Mouse (Mus musculus) bone marrow macrophage, adult 2 months (primary cell): ENCODE measurements at regions not wholly inside any gene's neighbourhood (a gene's known extent, or its start where the extent isn't known, plus 50 kb on each side); places are given as distances from the start of the nearest gene placed in this dataset.

Experiments used
- H3K27ac ChIP-seq: 2 replicates; pipeline ENCODE4 v1.5.1; 2012; ENCODE audit warnings: low read depth, low read length; ENCODE audit not compliant: insufficient read depth
- H3K4me1 ChIP-seq: 2 replicates; pipeline ENCODE4 v1.6.1; 2012; ENCODE audit warnings: low read length; ENCODE audit not compliant: control insufficient read depth, insufficient read depth
- H3K4me3 ChIP-seq: 2 replicates; pipeline ENCODE4 v1.5.1; 2012; ENCODE audit warnings: mild to moderate bottlenecking, low read length, moderate library complexity; ENCODE audit not compliant: insufficient read depth
- CTCF ChIP-seq: IDR thresholded peaks from 2 replicates; pipeline ENCODE4 v1.5.1; 2012; ENCODE audit warnings: low read depth, mild to moderate bottlenecking, low read length, moderate library complexity
- POLR2A ChIP-seq: IDR thresholded peaks from 2 replicates; pipeline ENCODE4 v1.6.1; 2012; ENCODE audit warnings: mild to moderate bottlenecking, low read depth, low read length, borderline replicate concordance

GRCm38 (mm10) chr10:56920711-56921672 is 543.9 kb downstream of the Gja1 start:
- peaks cover 5% of the 10 kb centered on the region; the same call in 1 of the 2 replicates for H3K4me1 ChIP-seq
- no peak overlapping the region for H3K27ac ChIP-seq
- TF ChIP-seq POLR2A, result no peak
- TF ChIP-seq CTCF, result no peak
- no peak overlapping the region for H3K4me3 ChIP-seq

DNA sequence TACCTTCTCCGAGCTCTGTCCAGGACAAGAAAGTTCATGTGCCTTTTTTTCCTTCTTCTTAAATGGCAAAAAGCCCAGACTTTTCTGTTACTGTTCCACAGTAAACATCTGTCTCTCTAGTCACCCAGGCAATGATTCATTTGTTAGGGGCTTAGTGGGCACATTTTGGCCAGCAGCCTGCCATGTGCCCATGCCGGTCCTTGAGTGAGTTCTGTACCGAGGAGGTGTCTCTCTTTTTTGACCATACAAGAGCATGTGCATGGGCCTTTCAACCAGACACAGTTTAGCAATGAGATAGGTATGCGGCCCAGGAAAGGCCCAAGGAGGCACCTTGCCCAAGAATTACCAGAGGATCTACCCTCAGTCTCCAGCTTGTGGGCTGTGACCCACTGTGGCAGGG is 551.0 kb upstream of the Hsf2 start:
- no peak overlapping the region for H3K27ac ChIP-seq
- no peak overlapping the region for H3K4me3 ChIP-seq
- H3K4me1 ChIP-seq, result no peaks in the 10 kb centered on the region
- TF ChIP-seq POLR2A (no peak), CTCF (no peak)

DNA sequence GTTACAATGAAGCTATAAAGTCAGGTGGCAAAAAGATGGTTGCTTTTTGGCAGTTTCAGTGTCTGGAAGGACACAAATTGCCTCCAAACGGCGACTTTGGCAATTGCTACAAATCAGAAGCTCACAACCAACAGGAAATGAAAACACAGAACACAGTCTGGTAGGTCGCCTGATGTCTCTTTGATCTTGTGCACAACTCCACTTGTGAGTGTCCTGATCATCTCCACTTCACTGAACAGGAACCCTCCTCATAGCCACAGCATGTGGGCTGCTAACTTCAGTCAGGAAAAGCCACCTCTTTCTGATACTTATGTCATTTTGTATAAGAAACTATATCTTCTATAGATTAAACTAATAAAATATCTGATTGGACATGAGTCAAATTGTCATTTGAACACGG is 544.2 kb upstream of the Hsf2 start:
- Histone ChIP-seq H3K4me1 (peaks cover 7% of the 10 kb centered on the region), H3K4me3 (no peak overlapping the region), H3K27ac (no peak overlapping the region)
- TF ChIP-seq POLR2A, result no peak
- no peak for TF ChIP-seq CTCF

- peak overlapping the region; percentile 45 for H3K27ac ChIP-seq
- TF ChIP-seq CTCF (no peak), POLR2A (no peak)
- H3K4me3 ChIP-seq, result no peak overlapping the region
- peaks cover 7% of the 10 kb centered on the region for H3K4me1 ChIP-seq
These were observed 541.6 kb upstream of the Hsf2 start for GRCm38 (mm10) chr10:56944434-56945145.

GRCm38 (mm10) chr10:56956728-56957127 is 529.5 kb upstream of the Hsf2 start:
- Histone ChIP-seq H3K4me1 (no peaks in the 10 kb centered on the region), H3K27ac (no peak overlapping the region), H3K4me3 (no peak overlapping the region)
- TF ChIP-seq POLR2A (no peak), CTCF (no peak)

GRCm38 (mm10) chr10:56962096-56962807 is 523.9 kb upstream of the Hsf2 start:
- no peak overlapping the region for H3K27ac ChIP-seq
- H3K4me3 ChIP-seq, result no peak overlapping the region
- no peak for TF ChIP-seq POLR2A
- no peak for TF ChIP-seq CTCF
- H3K4me1 ChIP-seq, result peaks cover 2% of the 10 kb centered on the region; the same call in 1 of the 2 replicates

GRCm38 (mm10) chr10:56963215-56963614 is 523.0 kb upstream of the Hsf2 start:
- H3K4me1 ChIP-seq, result peaks cover 2% of the 10 kb centered on the region; the same call in 1 of the 2 replicates
- no peak overlapping the region for H3K27ac ChIP-seq
- H3K4me3 ChIP-seq, result no peak overlapping the region
- TF ChIP-seq CTCF (no peak), POLR2A (no peak)

- Histone ChIP-seq H3K4me3 (no peak overlapping the region), H3K27ac (no peak overlapping the region), H3K4me1 (no peaks in the 10 kb centered on the region)
- TF ChIP-seq POLR2A, result no peak
- TF ChIP-seq CTCF, result no peak
These were observed 517.3 kb upstream of the Hsf2 start for GRCm38 (mm10) chr10:56968913-56969312.

DNA sequence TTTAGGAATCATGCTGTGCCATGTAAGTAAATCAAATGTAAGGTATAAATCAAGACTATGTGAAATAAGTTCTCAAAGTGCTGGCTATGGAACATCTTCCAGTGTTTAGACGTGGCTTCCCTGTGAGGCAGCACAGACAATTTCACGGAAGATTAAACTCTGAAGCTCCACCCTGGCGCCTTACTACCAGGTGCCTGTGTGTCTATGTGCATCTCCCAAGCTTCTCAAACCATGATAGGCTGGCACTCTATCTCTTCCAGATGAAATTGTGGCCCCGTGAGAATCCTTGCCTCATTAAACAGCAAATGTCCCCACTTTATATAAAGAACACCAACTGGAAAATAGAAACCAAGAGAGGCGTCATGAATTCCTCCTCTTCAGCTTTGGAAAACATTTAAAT is 511.4 kb upstream of the Hsf2 start:
- Histone ChIP-seq H3K4me1 (no peaks in the 10 kb centered on the region), H3K4me3 (no peak overlapping the region), H3K27ac (no peak overlapping the region)
- no peak for TF ChIP-seq POLR2A
- no peak for TF ChIP-seq CTCF
